Mouse (Mus musculus): ENCODE data around the gene Gm11985. TPM values are rescaled to one million over a fixed set of nuclear protein-coding genes. Genes with fewer than 3 reads are reported as not detected.

The Gm11985 gene
- polyA plus RNA-seq, 1 experiment from 2014 or later, result not detected

- Histone ChIP-seq H3K36me3 (ENCODE audit: control insufficient read depth, insufficient read depth, low read length) (no peaks in the 10 kb centered on the region), H3K4me1 (ENCODE audit: control insufficient read depth, insufficient read depth, low read length) (peaks cover 9% of the 10 kb centered on the region), H3K9me3 (ENCODE audit: control insufficient read depth, low read length) (no peaks in the 10 kb centered on the region), H3K27ac (ENCODE audit: low read depth, low read length) (no peak overlapping the region), H3K4me3 (ENCODE audit: low read depth, low read length) (no peak overlapping the region), H3K27me3 (ENCODE audit: control insufficient read depth, insufficient read depth, low read length) (no peaks in the 10 kb centered on the region; the same call in 1 of the 2 replicates), H3K4me2 (no peak overlapping the region), H3K9ac (ENCODE audit: low read length) (no peak overlapping the region)
- DNase-seq (ENCODE audit: low spot score, missing footprints) (no peak), ATAC-seq (ENCODE audit: low FRiP score) (no peak)
- 86% methylated on average over 4 of the region's 4 CpGs for WGBS
Measured at GRCm38 (mm10) chr11:7195312-7195685, 6.9 kb upstream of the Gm11985 start.

GRCm38 (mm10) chr11:7194432-7195311 is 6.3 kb upstream of the Gm11985 start:
- no peaks in the 10 kb centered on the region; the same call in 1 of the 2 replicates for H3K27me3 ChIP-seq (ENCODE audit: control insufficient read depth, insufficient read depth, low read length)
- H3K4me2 ChIP-seq, result no peak overlapping the region
- no peaks in the 10 kb centered on the region for H3K9me3 ChIP-seq (ENCODE audit: control insufficient read depth, low read length)
- 94% methylated on average over 10 of the region's 10 CpGs for WGBS
- DNase-seq (ENCODE audit: low spot score, missing footprints) (no peak), ATAC-seq (ENCODE audit: low FRiP score) (no peak)
- peaks cover 9% of the 10 kb centered on the region for H3K4me1 ChIP-seq (ENCODE audit: control insufficient read depth, insufficient read depth, low read length)
- H3K36me3 ChIP-seq (ENCODE audit: control insufficient read depth, insufficient read depth, low read length), result no peaks in the 10 kb centered on the region
- H3K27ac ChIP-seq (ENCODE audit: low read depth, low read length), result no peak overlapping the region
- H3K4me3 ChIP-seq (ENCODE audit: low read depth, low read length), result no peak overlapping the region
- H3K9ac ChIP-seq (ENCODE audit: low read length), result no peak overlapping the region

- no peak for DNase-seq (ENCODE audit: low spot score, missing footprints)
- ATAC-seq (ENCODE audit: low FRiP score), result no peak
- no peak overlapping the region for H3K4me3 ChIP-seq (ENCODE audit: low read depth, low read length)
- H3K9me3 ChIP-seq (ENCODE audit: control insufficient read depth, low read length), result no peaks in the 10 kb centered on the region
- H3K27me3 ChIP-seq (ENCODE audit: control insufficient read depth, insufficient read depth, low read length), result no peaks in the 10 kb centered on the region
- no peak overlapping the region for H3K27ac ChIP-seq (ENCODE audit: low read depth, low read length)
- H3K36me3 ChIP-seq (ENCODE audit: control insufficient read depth, insufficient read depth, low read length), result no peaks in the 10 kb centered on the region
- peaks cover 9% of the 10 kb centered on the region for H3K4me1 ChIP-seq (ENCODE audit: control insufficient read depth, insufficient read depth, low read length)
- no peak overlapping the region for H3K9ac ChIP-seq (ENCODE audit: low read length)
- no peak overlapping the region for H3K4me2 ChIP-seq
- WGBS, result 82% methylated on average over 9 of the region's 9 CpGs
Measured at GRCm38 (mm10) chr11:7193134-7193533, 4.8 kb upstream of the Gm11985 start.

- Histone ChIP-seq H3K4me2 (no peak overlapping the region), H3K4me1 (ENCODE audit: control insufficient read depth, insufficient read depth, low read length) (peaks cover 7% of the 10 kb centered on the region), H3K27ac (ENCODE audit: low read depth, low read length) (no peak overlapping the region), H3K4me3 (ENCODE audit: low read depth, low read length) (no peak overlapping the region), H3K9ac (ENCODE audit: low read length) (no peak overlapping the region), H3K36me3 (ENCODE audit: control insufficient read depth, insufficient read depth, low read length) (no peaks in the 10 kb centered on the region), H3K9me3 (ENCODE audit: control insufficient read depth, low read length) (no peaks in the 10 kb centered on the region), H3K27me3 (ENCODE audit: control insufficient read depth, insufficient read depth, low read length) (no peaks in the 10 kb centered on the region)
- DNase-seq (ENCODE audit: low spot score, missing footprints), result no peak
- WGBS, result 79% methylated on average over 6 of the region's 6 CpGs
- no peak for ATAC-seq (ENCODE audit: low FRiP score)
Measured at GRCm38 (mm10) chr11:7192710-7193109, 4.3 kb upstream of the Gm11985 start.

GRCm38 (mm10) chr11:7187472-7187871 is 897 bp downstream of the Gm11985 start:
- Histone ChIP-seq H3K36me3 (ENCODE audit: control insufficient read depth, insufficient read depth, low read length) (no peaks in the 10 kb centered on the region), H3K9ac (ENCODE audit: low read length) (no peak overlapping the region), H3K4me1 (ENCODE audit: control insufficient read depth, insufficient read depth, low read length) (peaks cover 4% of the 10 kb centered on the region; the same call in 1 of the 2 replicates), H3K27ac (ENCODE audit: low read depth, low read length) (no peak overlapping the region), H3K9me3 (ENCODE audit: control insufficient read depth, low read length) (no peaks in the 10 kb centered on the region), H3K4me2 (no peak overlapping the region), H3K27me3 (ENCODE audit: control insufficient read depth, insufficient read depth, low read length) (no peaks in the 10 kb centered on the region), H3K4me3 (ENCODE audit: low read depth, low read length) (no peak overlapping the region)
- ATAC-seq (ENCODE audit: low FRiP score), result no peak
- no peak for DNase-seq (ENCODE audit: low spot score, missing footprints)
- WGBS, result 62% methylated on average over 8 of the region's 8 CpGs

GRCm38 (mm10) chr11:7184420-7184819 is 3.9 kb downstream of the Gm11985 start:
- H3K27ac ChIP-seq (ENCODE audit: low read depth, low read length), result no peak overlapping the region

GRCm38 (mm10) chr11:7182409-7183042 is 5.8 kb downstream of the Gm11985 start:
- Histone ChIP-seq H3K9me3 (ENCODE audit: control insufficient read depth, low read length) (no peaks in the 10 kb centered on the region), H3K36me3 (ENCODE audit: control insufficient read depth, insufficient read depth, low read length) (no peaks in the 10 kb centered on the region), H3K9ac (ENCODE audit: low read length) (no peak overlapping the region), H3K27ac (ENCODE audit: low read depth, low read length) (no peak overlapping the region; the same call in 1 of the 2 replicates), H3K27me3 (ENCODE audit: control insufficient read depth, insufficient read depth, low read length) (no peaks in the 10 kb centered on the region), H3K4me3 (ENCODE audit: low read depth, low read length) (no peak overlapping the region), H3K4me1 (ENCODE audit: control insufficient read depth, insufficient read depth, low read length) (peaks cover 13% of the 10 kb centered on the region), H3K4me2 (0 out of 2 replicates have a peak overlapping the region, but pooled peaks have one; percentile 9)
- DNase-seq (ENCODE audit: low spot score, missing footprints) (peak; percentile 92), ATAC-seq (ENCODE audit: low FRiP score) (peak; percentile 87)
- WGBS, result 9% methylated on average over 8 of the region's 8 CpGs

More at GRCm38 (mm10) chr11:7184420-7184819, 3.9 kb downstream of the Gm11985 start:
- ATAC-seq (ENCODE audit: low FRiP score) (no peak), DNase-seq (ENCODE audit: low spot score, missing footprints) (no peak)
- Histone ChIP-seq H3K4me1 (ENCODE audit: control insufficient read depth, insufficient read depth, low read length) (peaks cover 13% of the 10 kb centered on the region), H3K4me3 (ENCODE audit: low read depth, low read length) (no peak overlapping the region), H3K36me3 (ENCODE audit: control insufficient read depth, insufficient read depth, low read length) (no peaks in the 10 kb centered on the region), H3K27me3 (ENCODE audit: control insufficient read depth, insufficient read depth, low read length) (no peaks in the 10 kb centered on the region), H3K4me2 (no peak overlapping the region), H3K9ac (ENCODE audit: low read length) (no peak overlapping the region), H3K9me3 (ENCODE audit: control insufficient read depth, low read length) (no peaks in the 10 kb centered on the region)
- WGBS, result 29% methylated on average over 1 of the region's 1 CpGs

- WGBS, result 91% methylated on average over 2 of the region's 2 CpGs
- DNase-seq (ENCODE audit: low spot score, missing footprints) (peak; percentile 37), ATAC-seq (ENCODE audit: low FRiP score) (no peak)
- no peak overlapping the region for H3K9ac ChIP-seq (ENCODE audit: low read length)
- H3K9me3 ChIP-seq (ENCODE audit: control insufficient read depth, low read length), result no peaks in the 10 kb centered on the region
- H3K27ac ChIP-seq (ENCODE audit: low read depth, low read length), result no peak overlapping the region
- H3K4me2 ChIP-seq, result no peak overlapping the region
- H3K4me1 ChIP-seq (ENCODE audit: control insufficient read depth, insufficient read depth, low read length), result peaks cover 13% of the 10 kb centered on the region
- H3K27me3 ChIP-seq (ENCODE audit: control insufficient read depth, insufficient read depth, low read length), result no peaks in the 10 kb centered on the region
- H3K4me3 ChIP-seq (ENCODE audit: low read depth, low read length), result no peak overlapping the region
- H3K36me3 ChIP-seq (ENCODE audit: control insufficient read depth, insufficient read depth, low read length), result no peaks in the 10 kb centered on the region
Measured at GRCm38 (mm10) chr11:7179276-7179675, 9.1 kb downstream of the Gm11985 start.

- 81% methylated on average over 4 of the region's 4 CpGs for WGBS
- no peak overlapping the region for H3K27ac ChIP-seq (ENCODE audit: low read depth, low read length)
- DNase-seq (ENCODE audit: low spot score, missing footprints), result peak; percentile 26
- H3K9ac ChIP-seq (ENCODE audit: low read length), result no peak overlapping the region
- no peak overlapping the region for H3K4me3 ChIP-seq (ENCODE audit: low read depth, low read length)
- H3K9me3 ChIP-seq (ENCODE audit: control insufficient read depth, low read length), result no peaks in the 10 kb centered on the region
- no peak overlapping the region for H3K4me2 ChIP-seq
- no peaks in the 10 kb centered on the region for H3K36me3 ChIP-seq (ENCODE audit: control insufficient read depth, insufficient read depth, low read length)
- ATAC-seq (ENCODE audit: low FRiP score), result no peak
- H3K4me1 ChIP-seq (ENCODE audit: control insufficient read depth, insufficient read depth, low read length), result peaks cover 13% of the 10 kb centered on the region
- no peaks in the 10 kb centered on the region for H3K27me3 ChIP-seq (ENCODE audit: control insufficient read depth, insufficient read depth, low read length)
Measured at GRCm38 (mm10) chr11:7178724-7179123, 9.6 kb downstream of the Gm11985 start.
